Mouse (Mus musculus) forebrain, embryonic 16.5 days (tissue): ENCODE data around the gene Gpr4. TPM values are rescaled to one million over a fixed set of nuclear protein-coding genes. Genes with fewer than 3 reads are reported as not detected.

Source experiments
- ATAC-seq: fragments of 200-750 bp; cut with Nextera tagmentation; 2 replicates; pipeline ENCODE4 v1.8.0; 2017; ENCODE audit warnings: mild to moderate bottlenecking, moderate library complexity
- H3K27ac ChIP-seq: fragments of 300-500 bp; sonication (generic); 2 replicates; pipeline ENCODE4 v1.5.1; 2014; ENCODE audit warnings: low read length, control low read depth
- H3K27me3 ChIP-seq: fragments of 300-500 bp; sonication (generic); replicated peaks from 2 replicates; pipeline ENCODE4 v1.6.1; 2014; ENCODE audit warnings: low read length; ENCODE audit not compliant: control insufficient read depth, insufficient read depth
- H3K36me3 ChIP-seq: fragments of 300-500 bp; sonication (generic); 2 replicates; pipeline ENCODE4 v1.6.1; 2014; ENCODE audit not compliant: control insufficient read depth, insufficient read depth
- H3K4me1 ChIP-seq: fragments of 300-500 bp; sonication (generic); replicated peaks from 2 replicates; pipeline ENCODE4 v1.6.1; 2014; ENCODE audit warnings: low read length; ENCODE audit not compliant: control insufficient read depth, insufficient read depth
- H3K4me2 ChIP-seq: fragments of 300-500 bp; sonication (generic); 2 replicates; pipeline ENCODE4 v1.6.1; 2014; ENCODE audit warnings: mild to moderate bottlenecking, low read length, control low read depth
- H3K4me3 ChIP-seq: fragments of 300-500 bp; sonication (generic); replicated peaks from 2 replicates; pipeline ENCODE4 v1.5.1; 2014; ENCODE audit warnings: mild to moderate bottlenecking, low read length, control low read depth
- H3K9ac ChIP-seq: fragments of 300-500 bp; sonication (generic); replicated peaks from 2 replicates; pipeline ENCODE4 v1.6.1; 2014; ENCODE audit warnings: low read depth, low read length, control low read depth
- H3K9me3 ChIP-seq: fragments of 300-500 bp; sonication (generic); 2 replicates; pipeline ENCODE4 v1.6.1; 2016; ENCODE audit warnings: low read length; ENCODE audit not compliant: control insufficient read depth
- WGBS: fragments of 180-500 bp; shearing (Covaris S2); extraction: QIAGEN DNeasy Blood & Tissue Kit; methylation state at CpG from one replicate; pipeline ENCODE4 v1.1.7; 2014; 5-methylcytosine and 5-hydroxymethylcytosine counted together
- polyA plus RNA-seq: library from polyadenylated mRNA; unstranded; fragments of >200 nt; fragmentation: Nextera tagmentation; extraction: Ambion mirVana; gene quantifications from 2 replicates; pipeline ENCODE4 v1.2.1, GENCODE M21; 2015

Gene Gpr4
- polyA plus RNA-seq, 1 experiment from 2014 or later, result 2.5 TPM

DNA sequence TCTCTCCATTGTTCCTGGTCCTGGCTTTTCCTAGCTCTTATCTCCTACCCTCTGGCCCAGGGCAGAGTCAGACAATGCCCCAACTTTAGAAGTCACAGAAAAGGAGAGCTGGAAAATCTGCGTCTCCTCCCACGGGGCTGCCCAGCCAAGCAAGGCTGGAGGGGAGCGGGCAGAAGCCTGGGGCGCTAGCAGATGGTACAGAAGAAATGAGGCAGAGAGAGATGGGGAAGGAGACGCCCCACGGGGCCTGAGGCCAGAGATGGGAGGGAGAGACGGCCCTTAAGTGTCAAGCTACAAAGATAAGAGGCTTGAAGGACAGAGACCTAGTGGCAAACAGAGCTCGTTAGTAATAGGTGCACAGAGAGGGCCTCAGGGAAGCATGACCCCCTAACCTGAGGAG is 40.5 kb upstream of the Gpr4 start:
- H3K27me3 ChIP-seq, result no peaks in the 10 kb centered on the region
- peak overlapping the region; percentile 92 for H3K27ac ChIP-seq
- H3K4me2 ChIP-seq, result 0 out of 2 replicates have a peak overlapping the region, but pooled peaks have one; percentile 11
- no peak for ATAC-seq
- no peak overlapping the region for H3K4me3 ChIP-seq
- H3K4me1 ChIP-seq, result peaks cover 40% of the 10 kb centered on the region
- 51% methylated on average over 8 of the region's 8 CpGs for WGBS
- H3K9me3 ChIP-seq, result peaks cover 3% of the 10 kb centered on the region; the same call in 1 of the 2 replicates
- no peak overlapping the region; the same call in 1 of the 2 replicates for H3K9ac ChIP-seq
- no peaks in the 10 kb centered on the region for H3K36me3 ChIP-seq

DNA sequence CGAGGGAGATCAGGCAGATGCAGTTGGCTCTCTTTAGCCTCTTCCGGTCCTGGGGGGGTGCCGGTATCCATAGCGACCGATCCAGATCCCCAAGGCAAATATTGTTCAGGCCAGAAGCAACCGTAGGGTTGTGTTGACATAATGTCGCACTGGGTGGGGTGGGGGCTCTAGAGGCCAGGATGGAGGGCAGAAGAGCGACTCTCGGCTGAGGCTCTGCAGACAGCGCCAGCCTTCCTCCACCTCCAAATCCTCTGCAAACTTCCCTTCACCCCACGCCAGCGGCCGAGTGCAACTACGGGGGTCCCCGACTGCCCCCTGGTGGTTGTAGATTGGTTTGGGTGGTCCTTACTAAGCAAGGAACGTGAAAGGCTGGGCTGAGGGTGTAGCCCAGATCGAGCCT is 39.5 kb upstream of the Gpr4 start:
- H3K9ac ChIP-seq, result peak overlapping the region; percentile 27; the same call in 1 of the 2 replicates
- peaks cover 49% of the 10 kb centered on the region for H3K4me1 ChIP-seq
- peak overlapping the region; percentile 48 for H3K4me2 ChIP-seq
- H3K27me3 ChIP-seq, result no peaks in the 10 kb centered on the region; the same call in 1 of the 2 replicates
- no peaks in the 10 kb centered on the region for H3K36me3 ChIP-seq
- H3K27ac ChIP-seq, result peak overlapping the region; percentile 92
- H3K4me3 ChIP-seq, result peak overlapping the region; percentile 22
- 2% methylated on average over 17 of the region's 17 CpGs for WGBS
- ATAC-seq, result 0 out of 2 replicates have a peak, but pooled peaks have one; percentile 7
- no peaks in the 10 kb centered on the region for H3K9me3 ChIP-seq

DNA sequence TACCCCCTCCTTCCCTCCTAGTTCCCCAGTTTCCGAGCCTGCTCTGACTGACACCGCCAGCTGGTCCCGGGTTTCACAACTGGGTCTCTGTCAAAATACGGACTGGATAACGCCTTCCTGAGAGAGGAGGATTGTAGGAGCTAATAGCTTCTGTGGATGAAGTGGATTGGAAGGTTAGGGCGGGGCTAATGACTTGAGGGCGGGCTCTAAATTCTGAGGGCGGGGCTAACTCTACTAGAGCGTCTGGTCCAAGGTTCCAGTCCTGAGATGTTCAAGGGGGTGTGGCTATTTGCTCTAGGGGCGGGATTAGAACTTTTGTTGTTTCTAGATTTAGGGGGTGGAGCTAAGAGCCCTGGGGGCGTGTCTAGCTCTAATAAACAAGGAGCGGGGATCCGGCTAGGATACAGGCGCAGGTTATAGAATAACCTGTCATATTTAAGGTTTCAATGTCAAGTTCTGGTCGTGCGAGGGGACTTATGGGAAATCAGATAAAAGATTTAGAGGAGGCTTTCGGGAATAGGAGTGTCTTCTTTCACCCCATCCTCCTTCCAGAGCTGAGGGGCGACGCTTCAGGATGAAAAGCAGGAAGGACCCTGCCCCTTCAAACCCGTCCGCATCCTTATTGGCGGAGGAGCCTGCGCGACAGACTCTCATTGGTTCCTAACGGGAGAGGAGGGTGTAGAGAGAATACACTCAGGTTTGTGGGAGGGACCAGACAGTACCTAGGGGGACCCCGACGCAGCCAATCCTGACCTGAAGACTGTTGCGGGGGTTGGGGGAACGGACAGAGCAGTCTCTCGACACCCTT is 36.4 kb upstream of the Gpr4 start, which contains the start of gene Eml2:
Eml2 (plus strand) TSS at position 714 of the 808 bp plus-strand sequence.
- Histone ChIP-seq H3K27ac (peak within 1 kb of the TSS; percentile 84), H3K9ac (peak within 1 kb of the TSS; percentile 79), H3K4me3 (peak within 1 kb of the TSS; percentile 70), H3K9me3 (no peaks in the 10 kb centered on the region), H3K36me3 (no peaks in the 10 kb centered on the region), H3K4me1 (peaks cover 48% of the 10 kb centered on the region), H3K27me3 (peaks cover 14% of the 10 kb centered on the region), H3K4me2 (peak within 1 kb of the TSS; percentile 67)
- peak; percentile 95 for ATAC-seq
- WGBS, result under 1% methylated on average over 30 of the region's 30 CpGs

DNA sequence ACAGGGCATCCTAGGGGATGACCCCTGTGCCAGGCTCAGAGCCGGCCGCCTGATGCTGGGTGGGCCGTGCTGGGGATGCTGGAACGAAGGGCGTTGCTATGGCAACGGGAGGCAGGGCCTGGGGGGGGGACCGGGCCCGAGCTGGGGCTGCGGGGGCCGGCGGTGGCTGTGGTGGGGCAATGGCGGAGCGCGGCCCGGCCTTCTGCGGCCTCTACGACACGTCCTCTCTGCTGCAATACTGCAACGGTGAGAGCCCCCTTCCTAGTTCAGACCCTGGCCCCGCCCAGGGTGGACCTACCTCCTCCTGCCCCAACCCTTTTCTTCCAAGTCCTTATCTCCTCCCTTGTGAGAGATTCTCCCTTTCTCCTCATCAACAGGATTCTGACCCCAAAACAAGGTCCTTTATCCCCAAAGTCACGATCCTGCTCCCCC is 35.8 kb upstream of the Gpr4 start:
- Histone ChIP-seq H3K4me3 (peak overlapping the region; percentile 70), H3K27ac (peak overlapping the region; percentile 71), H3K9ac (peak overlapping the region; percentile 79), H3K9me3 (no peaks in the 10 kb centered on the region), H3K4me2 (peak overlapping the region; percentile 67), H3K36me3 (no peaks in the 10 kb centered on the region), H3K27me3 (peaks cover 14% of the 10 kb centered on the region), H3K4me1 (peaks cover 54% of the 10 kb centered on the region)
- 3% methylated on average over 18 of the region's 21 CpGs for WGBS
- peak; percentile 21 for ATAC-seq

DNA sequence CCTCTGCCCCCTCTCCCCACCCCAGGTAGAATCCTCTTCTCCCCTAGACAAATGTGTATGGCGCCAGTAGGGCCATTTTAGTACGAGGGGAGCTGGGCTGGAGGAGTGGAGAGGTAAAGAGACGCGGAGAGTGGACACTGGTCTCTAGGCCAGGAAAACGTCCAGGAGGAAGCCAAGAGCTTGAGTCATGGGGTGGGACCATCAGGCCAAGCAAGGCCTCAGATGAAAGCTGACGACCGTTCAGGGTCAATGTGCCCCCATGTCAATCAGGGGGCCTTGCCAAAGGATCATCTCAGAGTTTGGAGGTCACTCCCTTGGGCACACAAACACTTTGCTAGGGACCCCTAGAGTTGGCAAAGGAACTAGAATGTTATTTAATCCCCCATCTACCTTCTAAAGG is 35.1 kb upstream of the Gpr4 start:
- Histone ChIP-seq H3K27ac (no peak overlapping the region), H3K36me3 (no peaks in the 10 kb centered on the region)
- WGBS, result 58% methylated on average over 7 of the region's 7 CpGs

DNA sequence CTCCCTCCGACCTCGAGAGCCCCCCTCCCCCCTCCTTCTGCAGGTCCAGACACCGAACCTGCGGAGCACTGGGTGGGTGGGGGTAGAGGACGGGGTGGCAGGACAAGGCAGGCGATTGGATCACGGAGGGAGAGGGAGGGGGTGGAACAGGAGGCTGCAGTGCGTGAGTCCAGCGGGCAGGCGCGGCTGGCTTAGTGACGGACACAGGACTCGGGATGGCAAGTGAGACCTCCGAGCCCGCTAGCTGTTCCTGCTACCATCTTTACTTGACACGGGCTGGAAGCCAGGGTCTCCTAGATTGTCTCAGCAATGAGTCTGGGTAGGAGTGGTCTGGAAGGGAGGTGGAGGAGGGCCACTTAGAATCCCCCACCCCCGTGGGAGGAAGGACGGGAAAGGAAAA is 34.3 kb upstream of the Gpr4 start:
- peak overlapping the region; percentile 67 for H3K4me2 ChIP-seq
- no peak for ATAC-seq

More for the DNA sequence above, 35.1 kb upstream of the Gpr4 start:
- H3K27me3 ChIP-seq, result peaks cover 14% of the 10 kb centered on the region
- peak overlapping the region; percentile 67 for H3K4me2 ChIP-seq
- peak overlapping the region; percentile 70 for H3K4me3 ChIP-seq
- H3K9ac ChIP-seq, result peak overlapping the region; percentile 79
- no peaks in the 10 kb centered on the region for H3K9me3 ChIP-seq
- H3K4me1 ChIP-seq, result peaks cover 48% of the 10 kb centered on the region
- no peak for ATAC-seq

DNA sequence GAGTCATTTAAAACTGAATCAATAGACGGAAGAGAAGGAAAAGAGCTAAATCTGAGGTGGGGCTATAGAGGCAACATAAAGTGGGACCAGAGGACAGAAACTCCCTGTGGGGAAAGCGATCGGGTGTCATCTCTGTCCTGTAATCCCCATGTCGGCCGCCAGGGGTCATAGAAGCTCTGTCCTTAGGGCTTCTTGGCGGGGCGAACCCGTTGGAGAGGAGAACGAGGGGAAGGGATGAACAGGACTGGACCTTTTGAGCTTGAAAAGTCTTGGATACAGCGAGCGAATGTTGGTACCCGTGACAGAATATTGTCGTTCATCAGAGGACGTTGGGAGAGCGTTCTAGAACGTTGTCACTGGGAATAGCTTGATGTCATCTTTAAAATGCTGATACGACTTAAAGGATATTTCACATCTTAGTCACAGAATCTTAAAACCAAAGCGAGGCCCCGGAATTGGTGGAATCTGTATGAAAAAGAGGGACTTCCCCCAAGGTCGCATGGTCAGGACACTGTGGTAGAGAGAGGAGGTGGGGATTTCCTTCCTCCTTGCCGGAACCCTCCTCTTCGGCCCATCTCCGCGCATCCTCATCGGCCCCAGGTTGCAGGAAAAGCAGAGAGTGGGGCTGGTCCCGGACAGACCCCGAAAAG is 33.8 kb upstream of the Gpr4 start:
- no peak overlapping the region for H3K27ac ChIP-seq
- peaks cover 38% of the 10 kb centered on the region for H3K4me1 ChIP-seq
- no peaks in the 10 kb centered on the region for H3K36me3 ChIP-seq
- H3K4me2 ChIP-seq, result peak overlapping the region; percentile 67
- no peak for ATAC-seq
- 5% methylated on average over 27 of the region's 27 CpGs for WGBS
- H3K4me3 ChIP-seq, result peak overlapping the region; percentile 70
- peaks cover 14% of the 10 kb centered on the region for H3K27me3 ChIP-seq
- H3K9me3 ChIP-seq, result no peaks in the 10 kb centered on the region
- H3K9ac ChIP-seq, result peak overlapping the region; percentile 43

More for the DNA sequence above, 34.3 kb upstream of the Gpr4 start:
- 13% methylated on average over 18 of the region's 18 CpGs for WGBS
- Histone ChIP-seq H3K4me3 (peak overlapping the region; percentile 70), H3K9me3 (no peaks in the 10 kb centered on the region), H3K4me1 (peaks cover 39% of the 10 kb centered on the region), H3K9ac (peak overlapping the region; percentile 24; the same call in 1 of the 2 replicates), H3K27ac (no peak overlapping the region), H3K27me3 (peaks cover 14% of the 10 kb centered on the region), H3K36me3 (no peaks in the 10 kb centered on the region)

DNA sequence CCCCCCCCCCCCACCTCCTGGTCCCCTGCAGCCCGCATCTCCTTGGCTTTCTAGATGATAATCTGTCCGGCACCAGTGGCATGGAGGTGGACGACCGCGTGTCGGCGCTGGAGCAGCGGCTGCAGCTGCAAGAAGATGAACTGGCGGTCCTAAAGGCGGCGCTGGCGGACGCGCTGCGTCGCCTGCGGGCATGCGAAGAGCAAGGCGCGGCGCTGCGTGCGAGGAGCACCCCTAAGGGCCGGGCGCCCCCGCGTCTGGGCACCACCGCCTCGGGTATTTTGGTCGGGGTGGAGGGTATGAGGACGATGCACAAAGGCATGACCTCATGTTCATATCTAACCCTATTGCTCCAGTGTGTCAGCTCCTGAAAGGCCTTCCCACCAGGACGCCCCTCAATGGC is 33.2 kb upstream of the Gpr4 start:
- Histone ChIP-seq H3K4me3 (peak overlapping the region; percentile 70), H3K36me3 (no peaks in the 10 kb centered on the region), H3K9ac (peak overlapping the region; percentile 43), H3K27me3 (peaks cover 14% of the 10 kb centered on the region), H3K4me2 (peak overlapping the region; percentile 67), H3K4me1 (peaks cover 40% of the 10 kb centered on the region), H3K9me3 (no peaks in the 10 kb centered on the region), H3K27ac (no peak overlapping the region)
- ATAC-seq, result no peak
- whole genome bisulfite sequencing, result under 1% methylated on average over 32 of the region's 32 CpGs

DNA sequence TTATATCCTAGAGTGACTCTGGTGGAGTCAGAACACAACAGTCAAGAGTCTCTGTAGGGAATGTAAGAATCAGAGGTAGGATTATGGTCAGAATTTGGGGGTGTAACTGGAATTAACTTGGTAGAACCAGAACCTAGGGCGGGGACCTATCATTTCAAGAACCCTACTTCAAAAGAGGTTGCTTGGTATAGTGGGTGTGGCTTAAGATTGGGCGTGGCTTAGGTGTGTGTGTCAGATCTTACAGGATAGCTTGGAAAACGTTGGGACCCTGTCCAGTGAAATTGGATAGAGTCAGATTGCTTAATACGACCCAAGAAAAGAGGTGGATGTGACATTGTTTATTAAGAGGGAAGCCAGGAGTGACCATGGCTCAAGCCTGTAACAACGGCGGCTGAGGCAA is 32.4 kb upstream of the Gpr4 start:
- Histone ChIP-seq H3K9ac (no peak overlapping the region), H3K36me3 (no peaks in the 10 kb centered on the region), H3K27ac (no peak overlapping the region), H3K4me1 (peaks cover 48% of the 10 kb centered on the region), H3K9me3 (no peaks in the 10 kb centered on the region), H3K4me2 (no peak overlapping the region), H3K27me3 (peaks cover 14% of the 10 kb centered on the region), H3K4me3 (no peak overlapping the region; the same call in 1 of the 2 replicates)
- WGBS, result 44% methylated on average over 6 of the region's 6 CpGs
- ATAC-seq, result no peak
